Mouse (Mus musculus) kidney, adult 11 months (tissue): ENCODE measurements around the gene Mapk9.
"Not testable (repeated sequence)": the region's sequence is repeated elsewhere in the genome, so short reads cannot be mapped to it uniquely, and the experiment has no call there.

ENCODE experiments used
- DNase-seq: peaks from one replicate; pipeline ENCODE4 v3.0.0; 2022

The Mapk9 gene

GRCm38 (mm10) chr11:49846401-49847070 is at the start of gene Mapk9:
Mapk9 (plus strand) TSS chr11:49846751.
- peak; percentile 98 for DNase-seq

DNA sequence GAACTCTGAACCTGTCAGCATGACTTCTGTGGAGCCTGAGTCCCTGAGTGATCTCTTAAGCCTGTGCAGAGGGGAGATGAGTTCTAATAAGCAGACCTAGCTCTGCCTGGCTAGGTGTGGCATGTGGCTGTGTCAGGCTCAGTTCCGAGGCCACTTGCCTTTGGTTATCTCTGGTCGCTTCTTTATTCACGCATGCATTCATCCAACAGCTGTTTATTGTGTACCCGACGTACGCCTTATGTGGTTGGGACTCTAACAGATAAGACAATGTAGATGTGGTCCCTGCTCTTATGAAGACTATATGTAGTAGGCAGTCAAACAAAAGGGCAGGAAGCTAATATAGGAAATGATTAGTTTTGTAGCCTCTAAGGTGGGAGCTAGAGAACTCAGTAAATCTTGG is 47.6 kb upstream of the Mapk9 start:
- DNase-seq = no peak

DNA sequence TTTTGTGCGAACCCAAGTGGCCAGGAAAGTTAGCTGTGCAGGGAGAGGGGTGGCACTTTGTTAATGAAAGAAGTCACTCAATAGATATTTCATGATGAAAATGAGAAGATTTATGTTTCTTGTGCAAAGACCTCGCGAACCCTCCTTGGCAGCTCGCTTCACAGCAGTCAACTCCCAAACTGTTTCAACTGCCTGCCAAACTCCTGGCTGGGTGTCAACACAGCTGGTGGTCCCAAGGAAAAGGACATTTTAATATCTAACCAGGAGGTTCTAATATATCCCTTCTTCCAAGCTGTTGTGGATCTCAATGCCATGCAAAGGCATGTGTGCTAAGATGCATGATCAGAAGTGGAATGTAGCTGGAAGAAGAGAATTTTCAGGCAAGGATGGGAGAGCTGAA is 45.0 kb upstream of the Mapk9 start:
- DNase-seq = no peak

DNA sequence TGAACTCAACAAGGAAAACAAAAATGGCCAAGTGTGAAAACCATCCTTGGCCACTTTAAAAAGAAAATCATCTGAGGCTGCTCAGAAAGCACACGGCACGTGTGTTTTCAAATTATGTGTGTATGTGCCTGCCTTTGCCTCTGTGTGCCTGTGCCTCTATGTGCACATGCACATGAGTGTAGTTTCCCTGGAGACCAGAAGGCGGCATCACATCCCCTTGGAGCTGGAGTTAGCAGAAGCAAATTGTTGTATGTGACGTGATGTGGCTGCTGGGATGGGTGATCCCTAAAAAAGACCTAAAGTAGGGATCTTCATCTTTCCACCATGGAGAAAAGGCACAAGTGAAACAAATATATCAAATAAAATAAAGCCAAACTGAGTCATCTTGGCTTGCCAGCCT is 42.8 kb upstream of the Mapk9 start:
- no peak for DNase-seq

DNA sequence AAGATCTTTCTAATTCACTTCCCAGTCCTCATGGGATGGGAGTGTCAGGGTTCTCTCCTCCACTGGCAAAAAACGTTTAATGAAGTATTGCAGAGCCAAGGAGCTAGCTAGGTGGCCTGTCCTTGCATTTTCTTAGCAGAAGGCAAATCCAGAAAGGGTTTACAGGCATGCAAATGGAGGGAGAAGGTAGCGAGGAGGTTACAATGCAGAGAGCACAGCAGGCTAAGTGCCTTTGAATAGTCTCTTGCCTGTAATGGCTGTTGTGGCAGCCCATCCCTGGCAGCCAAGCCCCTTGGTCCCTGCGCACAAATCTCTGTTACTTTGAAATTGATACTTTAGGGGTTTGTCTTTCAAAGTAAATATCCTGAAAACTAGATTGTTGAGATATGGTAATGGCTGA is 40.3 kb upstream of the Mapk9 start:
- no peak for DNase-seq

DNA sequence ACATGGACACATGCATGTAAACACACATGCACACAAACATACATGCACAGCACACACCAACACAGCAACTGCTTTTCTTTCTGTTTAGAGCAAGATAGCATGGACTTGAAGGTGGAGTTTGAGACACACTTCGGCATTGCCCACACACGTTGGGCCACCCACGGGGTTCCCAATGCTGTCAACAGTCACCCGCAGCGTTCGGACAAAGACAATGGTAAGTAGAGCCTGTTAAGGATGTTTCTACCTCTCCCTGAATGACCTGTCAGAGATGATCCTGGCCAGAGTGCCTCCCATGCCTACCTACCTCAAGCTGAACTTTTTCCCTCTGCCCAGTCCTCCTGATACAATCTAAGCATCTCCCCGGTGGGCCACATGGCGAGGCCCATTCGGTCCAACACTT is 37.6 kb upstream of the Mapk9 start:
- no peak for DNase-seq

GRCm38 (mm10) chr11:49810696-49811095 is 35.9 kb upstream of the Mapk9 start:
- DNase-seq = not testable (repeated sequence)

- no peak for DNase-seq
Measured at GRCm38 (mm10) chr11:49811099-49811541, 35.4 kb upstream of the Mapk9 start.

- DNase-seq = no peak
Measured at GRCm38 (mm10) chr11:49811879-49812278, 34.7 kb upstream of the Mapk9 start.

DNA sequence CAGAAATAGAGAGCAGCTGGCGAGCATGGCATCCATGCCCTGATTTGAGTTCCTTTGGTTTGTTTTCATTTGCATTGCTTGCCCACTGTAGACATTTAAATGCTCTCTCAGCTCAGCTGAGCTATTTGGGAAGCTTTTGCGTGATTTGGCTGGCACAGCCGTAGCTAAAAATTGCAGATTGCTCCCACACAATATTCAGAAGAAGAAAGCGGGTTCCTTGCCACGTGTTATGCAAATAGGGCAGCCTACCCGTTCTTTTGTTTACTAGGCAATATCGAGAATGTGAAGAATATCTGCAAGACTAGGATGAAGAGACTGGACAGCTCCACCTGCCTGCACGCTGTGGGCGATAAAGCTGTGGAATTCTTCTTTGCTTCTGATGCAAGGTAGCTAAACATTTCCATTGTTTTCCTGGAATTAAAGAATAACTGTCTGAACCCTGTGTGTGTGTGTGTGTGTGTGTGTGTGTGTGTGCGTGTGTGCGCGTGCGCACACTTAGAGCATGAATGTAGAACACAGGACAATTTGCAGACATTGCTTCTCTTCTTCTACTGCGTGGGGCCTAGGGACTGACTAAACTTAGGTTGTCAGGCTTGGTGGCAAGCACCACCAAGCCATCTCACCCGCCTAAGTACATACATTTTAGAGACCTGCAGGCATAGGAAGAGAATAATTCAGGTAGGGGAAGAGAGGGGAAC is 27.5 kb upstream of the Mapk9 start:
- DNase-seq = no peak

GRCm38 (mm10) chr11:49819676-49820075 is 26.9 kb upstream of the Mapk9 start:
- DNase-seq = no peak

DNA sequence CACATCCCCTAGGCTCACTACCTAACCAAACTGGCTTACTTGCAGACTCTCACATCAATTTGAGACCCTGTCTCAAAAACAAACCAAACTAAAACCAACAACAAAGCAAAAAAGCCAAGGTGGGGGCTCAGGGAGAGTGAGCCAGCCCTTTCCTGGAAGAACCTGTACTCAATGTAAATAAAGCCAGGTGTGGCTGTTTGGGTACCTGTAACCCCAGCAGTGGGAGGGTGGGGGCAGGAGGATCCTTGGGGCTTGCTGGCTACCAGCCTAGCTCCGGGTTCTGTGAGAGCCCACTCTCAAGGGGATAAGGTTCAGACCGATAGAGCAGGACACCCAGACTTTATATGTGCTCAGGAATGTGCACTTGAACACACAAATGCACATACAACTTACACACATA is 25.6 kb upstream of the Mapk9 start:
- DNase-seq = no peak

- no peak for DNase-seq
Measured at GRCm38 (mm10) chr11:49821546-49821945, 25.0 kb upstream of the Mapk9 start.

- DNase-seq = no peak
Measured at GRCm38 (mm10) chr11:49822337-49822736, 24.2 kb upstream of the Mapk9 start.

DNA sequence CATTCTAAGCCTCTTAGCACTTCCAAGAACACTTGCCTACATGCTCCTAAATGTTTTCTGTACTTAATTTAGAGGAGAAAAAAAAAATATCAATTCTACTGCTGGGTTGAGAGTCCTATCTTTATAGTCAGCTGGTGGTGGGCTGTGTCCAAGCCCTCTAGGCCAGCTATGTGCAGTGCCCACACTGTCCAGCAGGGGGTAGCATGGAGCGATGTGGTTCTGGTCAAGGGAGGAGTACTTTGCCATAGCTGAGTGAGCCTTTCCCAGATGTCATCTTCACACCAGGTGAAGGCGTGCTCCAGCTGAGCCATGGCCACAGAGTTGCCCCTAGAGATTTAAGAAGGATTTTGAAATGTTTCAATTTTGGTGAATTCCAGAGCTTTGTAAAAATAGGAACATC is 21.7 kb upstream of the Mapk9 start:
- peak; percentile 48 for DNase-seq

GRCm38 (mm10) chr11:49827243-49827642 is 19.3 kb upstream of the Mapk9 start:
- no peak for DNase-seq

DNA sequence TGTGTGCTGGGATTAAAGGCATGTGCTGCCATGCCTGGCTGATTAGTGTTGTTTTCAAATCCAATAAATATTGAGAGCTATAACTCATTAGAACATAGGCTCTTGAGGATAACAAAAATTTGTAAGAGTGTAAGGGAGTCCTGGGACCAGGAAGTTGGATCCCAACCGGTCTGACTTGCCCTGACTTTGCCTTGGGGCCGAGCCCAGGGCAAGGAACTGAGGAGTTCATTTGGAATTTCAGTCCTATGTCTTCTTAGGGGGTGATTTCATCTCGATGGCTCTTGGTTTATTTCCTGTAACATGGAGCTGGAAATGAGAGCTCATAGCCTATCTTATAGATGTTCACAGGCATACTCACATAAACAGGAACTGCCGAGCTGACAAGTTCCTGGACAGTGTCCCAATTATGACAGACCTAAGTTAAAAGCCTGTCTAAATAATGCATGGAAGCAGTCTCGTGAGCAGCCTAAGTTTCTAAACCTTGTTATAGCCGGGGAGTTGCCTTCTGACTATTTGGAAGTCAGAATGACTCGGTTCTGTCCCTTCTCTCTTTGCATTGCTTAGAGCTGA is 17.3 kb upstream of the Mapk9 start:
- DNase-seq = no peak

DNA sequence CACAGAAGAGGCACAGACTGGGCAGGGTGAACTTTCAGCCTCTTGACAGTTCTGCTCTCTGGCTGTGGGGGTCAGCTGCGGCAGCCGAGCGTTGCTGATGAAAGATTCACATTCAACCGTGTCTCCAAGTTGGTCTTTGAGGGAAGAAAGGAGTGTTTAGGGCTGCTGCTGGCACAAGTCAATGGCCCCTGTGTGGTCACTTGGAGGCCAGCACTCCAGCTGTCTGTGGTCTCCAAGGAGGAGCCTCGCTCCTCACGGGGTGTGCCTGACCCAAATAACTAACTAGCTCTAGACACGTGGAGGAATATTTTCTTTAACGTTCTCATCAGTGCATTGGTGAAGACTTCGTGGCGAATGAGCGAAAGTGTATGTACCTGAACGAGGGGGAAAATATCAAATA is 14.6 kb upstream of the Mapk9 start:
- no peak for DNase-seq

- DNase-seq = no peak
Measured at GRCm38 (mm10) chr11:49832962-49833361, 13.6 kb upstream of the Mapk9 start.

- no peak for DNase-seq
Measured at GRCm38 (mm10) chr11:49834248-49834647, 12.3 kb upstream of the Mapk9 start.

DNA sequence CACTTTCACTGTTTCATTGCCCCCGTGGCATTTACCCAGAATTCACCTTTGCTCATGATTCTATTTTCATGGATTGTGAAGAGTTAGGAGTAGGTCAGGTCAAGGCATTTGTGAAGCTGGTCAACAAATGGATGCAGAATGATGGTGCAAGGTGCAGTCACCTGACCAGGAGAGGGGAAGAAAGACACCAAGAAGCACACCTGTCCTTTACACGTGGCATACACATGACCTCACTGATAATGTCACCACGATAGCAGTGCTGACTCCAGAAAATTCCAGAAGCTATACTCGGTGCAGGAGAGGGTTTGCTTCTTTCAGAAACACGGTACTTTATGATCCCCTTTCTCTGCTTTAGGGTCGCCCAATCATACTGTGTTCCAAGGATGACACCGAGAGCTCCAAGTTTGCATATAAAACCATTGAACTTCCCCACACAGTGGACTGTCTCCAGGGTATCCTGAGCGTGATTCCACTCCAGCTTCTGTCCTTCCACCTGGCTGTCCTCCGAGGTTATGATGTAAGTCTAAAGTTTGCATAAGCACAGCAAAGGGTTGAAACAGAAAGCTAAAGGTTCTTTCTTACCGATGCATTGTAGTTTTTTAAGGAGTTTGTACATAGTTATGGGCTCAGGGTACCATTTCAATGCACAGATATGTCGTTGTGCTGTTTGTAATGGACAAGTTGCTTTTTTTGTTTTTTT is 11.1 kb upstream of the Mapk9 start:
- no peak for DNase-seq

GRCm38 (mm10) chr11:49837717-49838407 is 8.7 kb upstream of the Mapk9 start:
- DNase-seq = no peak

GRCm38 (mm10) chr11:49840666-49841065 is 5.9 kb upstream of the Mapk9 start:
- peak; percentile 65 for DNase-seq
